In the genomic region with DNA sequence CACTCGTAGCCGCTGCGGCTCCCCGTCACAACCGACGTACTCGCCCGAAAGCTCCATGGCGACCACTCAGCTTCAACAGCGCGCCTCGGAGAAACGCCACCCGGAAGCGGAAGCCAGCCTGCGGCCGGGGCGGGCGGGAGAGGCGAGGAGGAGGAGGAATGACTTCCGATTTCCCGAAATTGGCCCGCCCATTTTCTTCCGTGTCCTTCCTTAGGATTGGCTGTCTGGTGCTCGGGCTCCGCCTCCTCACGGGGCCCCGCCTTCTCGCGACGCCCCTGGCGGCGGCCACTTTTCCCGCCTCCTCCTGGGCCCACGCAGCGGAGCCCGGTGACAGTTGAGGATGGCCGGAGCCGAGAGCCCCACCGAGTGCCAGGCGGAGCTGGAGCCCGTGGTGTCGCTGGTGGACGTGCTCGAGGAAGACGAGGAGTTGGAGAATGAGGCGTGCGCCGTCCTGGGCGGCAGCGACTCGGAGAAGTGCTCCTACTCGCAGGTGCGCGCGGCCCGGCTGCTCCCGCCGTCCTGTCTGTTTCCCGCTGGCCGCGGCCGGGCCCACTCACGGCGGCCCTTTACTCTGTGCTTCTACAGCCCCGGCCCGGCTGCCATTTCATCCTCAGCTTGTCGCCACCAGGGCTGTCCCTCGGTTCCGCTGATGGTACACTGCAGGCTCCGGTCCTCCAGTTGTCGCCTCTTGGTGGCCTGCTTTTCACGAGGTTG, we compare ENCODE assay signal across 8 mouse cellular contexts. TPM values are rescaled to one million over a fixed set of nuclear protein-coding genes. Genes with fewer than 3 reads are reported as not detected.
DNase-seq lines count a peak whose midpoint lies in the region; ATAC-seq and TF ChIP-seq lines count a peak whose summit lies in the region.

Gene Gm28051, minus strand, starts transcription at position 77 of the 714 bp plus-strand sequence.
Gene Gon7, minus strand, starts transcription at position 115 of the 714 bp plus-strand sequence.
Gene Ubr7, plus strand, starts transcription at position 279 of the 714 bp plus-strand sequence.

- H3K27me3 ChIP-seq in E14TG2a.4 (ENCODE audit: insufficient read depth, low read length): no peaks in the 10 kb centered on the region
- H3K27me3 ChIP-seq in forebrain, embryonic 12.5 days: no peaks in the 10 kb centered on the region
- no peaks in the 10 kb centered on the region for H3K27me3 ChIP-seq in heart, postnatal 0 days (ENCODE audit: control insufficient read depth, insufficient read depth, low read length)
- no peaks in the 10 kb centered on the region for H3K27me3 ChIP-seq in liver, embryonic 16.5 days (ENCODE audit: control insufficient read depth, insufficient read depth, low read depth, low read length)
- H3K27me3 ChIP-seq in neural tube, embryonic 13.5 days: no peaks in the 10 kb centered on the region
- no peaks in the 10 kb centered on the region for H3K27me3 ChIP-seq in testis, adult 2 months (ENCODE audit: control insufficient read depth, insufficient read depth, low read length)

- TF ChIP-seq CTCF in E14TG2a.4 (conservative IDR thresholded peaks at IDR 0.05; ENCODE audit: low read length): no peak
- TF ChIP-seq CTCF in heart, postnatal 0 days (IDR thresholded peaks at IDR 0.05; ENCODE audit: low read depth): peak; percentile 52
- no peak for TF ChIP-seq CTCF in testis, adult 2 months (IDR thresholded peaks at IDR 0.05; ENCODE audit: control insufficient read depth, insufficient read depth, insufficient replicate concordance, low read depth, low read length)

- H3K9me3 ChIP-seq in E14TG2a.4 (ENCODE audit: low read length): no peaks in the 10 kb centered on the region
- no peaks in the 10 kb centered on the region for H3K9me3 ChIP-seq in forebrain, embryonic 12.5 days
- H3K9me3 ChIP-seq in heart, postnatal 0 days (replicated peaks; ENCODE audit: control insufficient read depth, low read length): no peaks in the 10 kb centered on the region
- no peaks in the 10 kb centered on the region for H3K9me3 ChIP-seq in liver, embryonic 16.5 days (replicated peaks; ENCODE audit: control insufficient read depth, low read length)
- H3K9me3 ChIP-seq in neural tube, embryonic 13.5 days: no peaks in the 10 kb centered on the region

- peaks cover 64% of the 10 kb centered on the region for H3K4me1 ChIP-seq in E14TG2a.4 (replicated peaks; ENCODE audit: low read depth, low read length)
- peaks cover 21% of the 10 kb centered on the region for H3K4me1 ChIP-seq in forebrain, embryonic 12.5 days
- peaks cover 15% of the 10 kb centered on the region for H3K4me1 ChIP-seq in heart, postnatal 0 days (ENCODE audit: control insufficient read depth, insufficient read depth)
- H3K4me1 ChIP-seq in liver, embryonic 16.5 days (ENCODE audit: control insufficient read depth, low read depth, low read length): peaks cover 24% of the 10 kb centered on the region
- H3K4me1 ChIP-seq in neural tube, embryonic 13.5 days (replicated peaks): peaks cover 36% of the 10 kb centered on the region
- H3K4me1 ChIP-seq in testis, adult 2 months (ENCODE audit: control insufficient read depth, insufficient read depth, low read length): peaks cover 3% of the 10 kb centered on the region

- peak within 1 kb of the TSS; percentile 93 for H3K27ac ChIP-seq in forebrain, embryonic 12.5 days
- H3K27ac ChIP-seq in heart, postnatal 0 days (ENCODE audit: low read depth): peak within 1 kb of the TSS; percentile 86
- peak within 1 kb of the TSS; percentile 85 for H3K27ac ChIP-seq in liver, embryonic 16.5 days (ENCODE audit: low read length)
- H3K27ac ChIP-seq in neural tube, embryonic 13.5 days (replicated peaks): peak within 1 kb of the TSS; percentile 91
- H3K27ac ChIP-seq in testis, adult 2 months (ENCODE audit: control insufficient read depth, insufficient read depth, low read depth, low read length): peak within 1 kb of the TSS; percentile 92

- ATAC-seq in forebrain, embryonic 12.5 days (ENCODE audit: low FRiP score): peak; percentile 98
- ATAC-seq in heart, postnatal 0 days (ENCODE audit: insufficient read depth, low read depth): peak; percentile 98
- ATAC-seq in liver, embryonic 16.5 days (ENCODE audit: low read depth): peak; percentile 96
- peak; percentile 97 for ATAC-seq in neural tube, embryonic 13.5 days (ENCODE audit: low read depth)

- TF ChIP-seq POLR2A in testis, adult 2 months (IDR thresholded peaks at IDR 0.05; ENCODE audit: control insufficient read depth, low read depth, low read length): peak; percentile 92

- peak; percentile 97 for DNase-seq in c-Kit-positive CD71-positive TER-119-positive erythroid progenitor cells, embryonic 14.5 days (ENCODE audit: low spot score)
- DNase-seq in heart, postnatal 0 days (ENCODE audit: low spot score): peak; percentile 98
- DNase-seq in kidney, postnatal 4 days: peak; percentile 96 to 98

- 0 out of 2 replicates have a peak, but pooled peaks have one; percentile 11 for TF ChIP-seq EP300 in heart, postnatal 0 days (IDR thresholded peaks at IDR 0.05; ENCODE audit: low read depth)

- peak within 1 kb of the TSS; percentile 82 for H3K9ac ChIP-seq in forebrain, embryonic 12.5 days
- peak within 1 kb of the TSS; percentile 80 for H3K9ac ChIP-seq in heart, postnatal 0 days (replicated peaks; ENCODE audit: low read depth, low read length)
- H3K9ac ChIP-seq in liver, embryonic 16.5 days (ENCODE audit: low read depth, low read length): peak within 1 kb of the TSS; percentile 89
- H3K9ac ChIP-seq in neural tube, embryonic 13.5 days: peak within 1 kb of the TSS; percentile 82

- peaks cover 48% of the 10 kb centered on the region for H3K36me3 ChIP-seq in E14TG2a.4 (ENCODE audit: insufficient read depth, low read length)
- H3K36me3 ChIP-seq in forebrain, embryonic 12.5 days (replicated peaks): peaks cover 12% of the 10 kb centered on the region
- peaks cover 7% of the 10 kb centered on the region; the same call in 1 of the 2 replicates for H3K36me3 ChIP-seq in heart, postnatal 0 days (replicated peaks; ENCODE audit: control insufficient read depth, insufficient read depth, low read length)
- H3K36me3 ChIP-seq in liver, embryonic 16.5 days (ENCODE audit: control insufficient read depth, insufficient read depth): no peaks in the 10 kb centered on the region; the same call in 1 of the 2 replicates
- peaks cover 8% of the 10 kb centered on the region for H3K36me3 ChIP-seq in neural tube, embryonic 13.5 days
- H3K36me3 ChIP-seq in testis, adult 2 months (ENCODE audit: control insufficient read depth, insufficient read depth, low read length): peaks cover 6% of the 10 kb centered on the region

- 1% methylated on average over 73 of the region's 73 CpGs for WGBS in forebrain, embryonic 12.5 days
- WGBS in heart, postnatal 0 days: under 1% methylated on average over 69 of the region's 73 CpGs
- WGBS in liver, embryonic 16.5 days (ENCODE audit: insufficient replicate concordance): under 1% methylated on average over 73 of the region's 73 CpGs
- WGBS in neural tube, embryonic 13.5 days: under 1% methylated on average over 70 of the region's 73 CpGs

- H3K4me3 ChIP-seq in E14TG2a.4 (replicated peaks; ENCODE audit: low read length): peak within 1 kb of the TSS; percentile 98
- peak within 1 kb of the TSS; percentile 70 for H3K4me3 ChIP-seq in forebrain, embryonic 12.5 days (replicated peaks)
- H3K4me3 ChIP-seq in heart, postnatal 0 days (ENCODE audit: low read depth, low read length): peak within 1 kb of the TSS; percentile 94
- H3K4me3 ChIP-seq in liver, embryonic 16.5 days (ENCODE audit: low read depth, low read length): peak within 1 kb of the TSS; percentile 94
- peak within 1 kb of the TSS; percentile 73 for H3K4me3 ChIP-seq in neural tube, embryonic 13.5 days
- H3K4me3 ChIP-seq in testis, adult 2 months (ENCODE audit: control insufficient read depth, low read depth, low read length): peak within 1 kb of the TSS; percentile 94

- peak within 1 kb of the TSS; percentile 66 for H3K4me2 ChIP-seq in forebrain, embryonic 12.5 days
- H3K4me2 ChIP-seq in heart, postnatal 0 days (ENCODE audit: low read depth, low read length): peak within 1 kb of the TSS; percentile 87
- H3K4me2 ChIP-seq in liver, embryonic 16.5 days (ENCODE audit: low read depth, low read length): peak within 1 kb of the TSS; percentile 82
- peak within 1 kb of the TSS; percentile 87 for H3K4me2 ChIP-seq in neural tube, embryonic 13.5 days

RNA-seq across cellular contexts. Expression of gene Gm28051, which starts in this region (rescaled TPM):
- not detected in 2 replicates for polyA plus RNA-seq in forebrain, embryonic 12.5 days (2016; fragmentation: Nextera tagmentation; extraction: Ambion mirVana)
- not detected in 2 replicates for total RNA-seq in heart, postnatal 0 days (2014; rRNA removed; ENCODE audit: low replicate concordance)
- not detected in 2 replicates for polyA plus RNA-seq in heart, postnatal 0 days (2015; fragmentation: Nextera tagmentation; extraction: Ambion mirVana)
- not detected in 2 replicates for polyA plus RNA-seq in liver, embryonic 16.5 days (2015; fragmentation: Nextera tagmentation; extraction: Ambion mirVana)
- polyA plus RNA-seq in neural tube, embryonic 13.5 days (2015; fragmentation: Nextera tagmentation; extraction: Ambion mirVana): not detected in 2 replicates
- 3.6 and 4.5 TPM in 2 replicates for polyA plus RNA-seq in testis, adult 2 months (2012; rRNA removed)

RNA-seq across cellular contexts. Expression of gene Gon7, which starts in this region (rescaled TPM):
- polyA plus RNA-seq in forebrain, embryonic 12.5 days (2016; fragmentation: Nextera tagmentation; extraction: Ambion mirVana): 48.4 and 49.3 TPM in 2 replicates
- total RNA-seq in heart, postnatal 0 days (2014; rRNA removed; ENCODE audit: low replicate concordance): 1.8 and 5.7 TPM in 2 replicates
- 17.2 and 20.5 TPM in 2 replicates for polyA plus RNA-seq in heart, postnatal 0 days (2015; fragmentation: Nextera tagmentation; extraction: Ambion mirVana)
- 10.1 and 13.0 TPM in 2 replicates for polyA plus RNA-seq in liver, embryonic 16.5 days (2015; fragmentation: Nextera tagmentation; extraction: Ambion mirVana)
- 50.3 and 50.8 TPM in 2 replicates for polyA plus RNA-seq in neural tube, embryonic 13.5 days (2015; fragmentation: Nextera tagmentation; extraction: Ambion mirVana)
- polyA plus RNA-seq in testis, adult 2 months (2012; rRNA removed): 11.0 and 11.2 TPM in 2 replicates

RNA-seq across cellular contexts. Expression of gene Ubr7, which starts in this region (rescaled TPM):
- polyA plus RNA-seq in forebrain, embryonic 12.5 days (2016; fragmentation: Nextera tagmentation; extraction: Ambion mirVana): 59.2 and 61.7 TPM in 2 replicates
- 44.0 and 52.3 TPM in 2 replicates for total RNA-seq in heart, postnatal 0 days (2014; rRNA removed; ENCODE audit: low replicate concordance)
- polyA plus RNA-seq in heart, postnatal 0 days (2015; fragmentation: Nextera tagmentation; extraction: Ambion mirVana): 22.4 and 23.5 TPM in 2 replicates
- polyA plus RNA-seq in liver, embryonic 16.5 days (2015; fragmentation: Nextera tagmentation; extraction: Ambion mirVana): 17.5 and 17.6 TPM in 2 replicates
- polyA plus RNA-seq in neural tube, embryonic 13.5 days (2015; fragmentation: Nextera tagmentation; extraction: Ambion mirVana): 39.0 and 40.9 TPM in 2 replicates
- polyA plus RNA-seq in testis, adult 2 months (2012; rRNA removed): 44.5 and 47.2 TPM in 2 replicates

Comparison
In these comparisons a context has a peak if more than half of its experiments do, and no peak if none do; other contexts are left out.
1. Peak in every context shown above with its lines: DNase-seq, ATAC-seq, H3K4me3 ChIP-seq and H3K27ac ChIP-seq.